Mouse (Mus musculus) CH12.LX (cell line): ENCODE data around the gene Runx2. TPM values are rescaled to one million over a fixed set of nuclear protein-coding genes. Genes with fewer than 3 reads are reported as not detected.

Experiments
- DNase-seq: peaks from one replicate; pipeline ENCODE4 v3.0.0-alpha.2; 2013; ENCODE audit errors: extremely low read depth
- H3K27ac ChIP-seq: 2 replicates; pipeline ENCODE4 v1.5.1; 2012; ENCODE audit warnings: low read depth, mild to moderate bottlenecking, control low read depth, moderate library complexity; ENCODE audit not compliant: insufficient read depth
- H3K27me3 ChIP-seq: replicated peaks from 2 replicates; pipeline ENCODE3; 2012; ENCODE audit warnings: inconsistent platforms
- H3K36me3 ChIP-seq, 2 experiments: replicated peaks in 1 of 2; 2 replicates each; pipeline versions ENCODE3 to v1.6.1; 2012; ENCODE audit warnings: inconsistent platforms in 1 of 2, low read length in 1 of 2, mild to moderate bottlenecking in 1 of 2, mixed read lengths in 1 of 2, moderate library complexity in 1 of 2; ENCODE audit not compliant: control insufficient read depth in 1 of 2, insufficient read depth in 1 of 2
- H3K4me1 ChIP-seq, 2 experiments: 2 replicates each; pipeline ENCODE4 v1.6.1; 2012; ENCODE audit warnings: inconsistent platforms in 1 of 2, moderate library complexity in 1 of 2; ENCODE audit not compliant: insufficient read depth in 2 of 2, control insufficient read depth in 1 of 2
- H3K4me2 ChIP-seq: 2 replicates; pipeline ENCODE4 v1.6.1; 2012; ENCODE audit warnings: low read depth, mild to moderate bottlenecking, control low read depth; ENCODE audit not compliant: poor library complexity, insufficient read depth, severe bottlenecking
- H3K4me3 ChIP-seq, 3 experiments: fragments of 150-350 bp in 1 of 3; sonication (generic) in 1 of 3; replicated peaks in 1 of 3; 2 replicates each; pipeline versions ENCODE3 to v1.5.1; 2011 to 2012; ENCODE audit warnings: low read depth in 2 of 3, low read length in 2 of 3, mild to moderate bottlenecking in 2 of 3, moderate library complexity in 2 of 3, control low read depth in 1 of 3, improper control_type of control experiment in 1 of 3, inconsistent platforms in 1 of 3, mixed read lengths in 1 of 3; ENCODE audit not compliant: poor library complexity in 1 of 3
- H3K79me2 ChIP-seq: replicated peaks from 2 replicates; pipeline ENCODE4 v1.6.1; 2012; ENCODE audit warnings: mild to moderate bottlenecking, moderate library complexity; ENCODE audit not compliant: control insufficient read depth, poor library complexity, insufficient read depth, severe bottlenecking; ENCODE audit errors: extremely low read depth
- H3K9ac ChIP-seq: 2 replicates; pipeline ENCODE4 v1.6.1; 2012; ENCODE audit warnings: low read depth, mild to moderate bottlenecking, control low read depth, moderate library complexity; ENCODE audit not compliant: insufficient read depth
- H3K9me3 ChIP-seq: replicated peaks from 2 replicates; pipeline ENCODE3; 2012; ENCODE audit warnings: low read length, inconsistent platforms, mixed read lengths
- BHLHE40 ChIP-seq: IDR thresholded peaks from 2 replicates; pipeline ENCODE4 v1.6.1; 2011; ENCODE audit warnings: mild to moderate bottlenecking, low read depth, low read length, improper control_type of control experiment
- CHD1 ChIP-seq: IDR thresholded peaks from 2 replicates; pipeline ENCODE4 v1.6.1; 2012; ENCODE audit warnings: low read depth, low read length, improper control_type of control experiment, inconsistent platforms
- CHD2 ChIP-seq: IDR thresholded peaks from 2 replicates; pipeline ENCODE4 v1.6.1; 2011; ENCODE audit warnings: low read length, improper control_type of control experiment
- E2F4 ChIP-seq: IDR thresholded peaks from 2 replicates; pipeline ENCODE4 v1.6.1; 2011; ENCODE audit warnings: low read depth, low read length, improper control_type of control experiment; ENCODE audit not compliant: insufficient replicate concordance
- ETS1 ChIP-seq: conservative IDR thresholded peaks from 2 replicates; pipeline ENCODE4 v1.6.1; 2012; ENCODE audit warnings: low read depth, mild to moderate bottlenecking, inconsistent platforms, low read length, improper control_type of control experiment, moderate library complexity
- GABPA ChIP-seq: IDR thresholded peaks from 2 replicates; pipeline ENCODE4 v1.6.1; 2012; ENCODE audit warnings: low read depth, low read length, improper control_type of control experiment, inconsistent platforms; ENCODE audit not compliant: insufficient replicate concordance
- HCFC1 ChIP-seq: IDR thresholded peaks from 2 replicates; pipeline ENCODE4 v1.6.1; 2012; ENCODE audit warnings: low read depth, mild to moderate bottlenecking, inconsistent platforms, low read length, improper control_type of control experiment
- JUN ChIP-seq: IDR thresholded peaks from 2 replicates; pipeline ENCODE4 v1.6.1; 2011; ENCODE audit warnings: low read depth, mild to moderate bottlenecking, low read length, improper control_type of control experiment, moderate library complexity; ENCODE audit not compliant: insufficient read depth
- KAT2A ChIP-seq: IDR thresholded peaks from 2 replicates; pipeline ENCODE4 v1.6.1; 2012; ENCODE audit warnings: low read length, improper control_type of control experiment, inconsistent platforms; ENCODE audit not compliant: insufficient replicate concordance
- MAFK ChIP-seq: IDR thresholded peaks from 2 replicates; pipeline ENCODE4 v1.6.1; 2011; ENCODE audit warnings: low read length, improper control_type of control experiment; ENCODE audit not compliant: insufficient replicate concordance
- MAZ ChIP-seq: IDR thresholded peaks from 2 replicates; pipeline ENCODE4 v1.6.1; 2012; ENCODE audit warnings: low read depth, mild to moderate bottlenecking, inconsistent platforms, low read length, improper control_type of control experiment, moderate library complexity
- MXI1 ChIP-seq: IDR thresholded peaks from 2 replicates; pipeline ENCODE4 v1.6.1; 2011; ENCODE audit warnings: mild to moderate bottlenecking, low read depth, low read length, improper control_type of control experiment
- MYC ChIP-seq: IDR thresholded peaks from 2 replicates; pipeline ENCODE4 v1.6.1; 2011; ENCODE audit warnings: low read depth, mild to moderate bottlenecking, improper control_type of control experiment, low read length
- NELFE ChIP-seq: IDR thresholded peaks from 2 replicates; pipeline ENCODE4 v1.6.1; 2011; ENCODE audit warnings: low read depth, low read length, improper control_type of control experiment
- NRF1 ChIP-seq: IDR thresholded peaks from 2 replicates; pipeline ENCODE4 v1.6.1; 2014; ENCODE audit warnings: low read depth, mild to moderate bottlenecking, inconsistent platforms, low read length, improper control_type of control experiment, moderate library complexity
- POLR2A ChIP-seq: IDR thresholded peaks from 2 replicates; pipeline ENCODE4 v1.6.1; 2011; ENCODE audit warnings: low read depth, mild to moderate bottlenecking, improper control_type of control experiment, low read length
- RAD21 ChIP-seq: IDR thresholded peaks from 2 replicates; pipeline ENCODE4 v1.6.1; 2011; ENCODE audit warnings: low read depth, mild to moderate bottlenecking, low read length, improper control_type of control experiment, moderate library complexity
- SIN3A ChIP-seq: IDR thresholded peaks from 2 replicates; pipeline ENCODE4 v1.6.1; 2012; ENCODE audit warnings: low read length, improper control_type of control experiment, inconsistent platforms
- SMC3 ChIP-seq: IDR thresholded peaks from 2 replicates; pipeline ENCODE4 v1.6.1; 2011; ENCODE audit warnings: low read depth, low read length, improper control_type of control experiment
- TBP ChIP-seq: conservative IDR thresholded peaks from 2 replicates; pipeline ENCODE4 v1.6.1; 2011; ENCODE audit warnings: low read depth, low read length, improper control_type of control experiment
- USF1 ChIP-seq: IDR thresholded peaks from 2 replicates; pipeline ENCODE4 v1.6.1; 2014; ENCODE audit warnings: low read depth, mild to moderate bottlenecking, inconsistent platforms, low read length, improper control_type of control experiment
- USF2 ChIP-seq: conservative IDR thresholded peaks from 2 replicates; pipeline ENCODE4 v1.6.1; 2011; ENCODE audit warnings: low read depth, low read length, improper control_type of control experiment
- ZC3H11A ChIP-seq: IDR thresholded peaks from 2 replicates; pipeline ENCODE4 v1.6.1; 2012; ENCODE audit warnings: low read depth, mild to moderate bottlenecking, inconsistent platforms, low read length, improper control_type of control experiment
- ZNF384 ChIP-seq: IDR thresholded peaks from 2 replicates; pipeline ENCODE4 v1.6.1; 2012; ENCODE audit warnings: low read depth, low read length, improper control_type of control experiment, inconsistent platforms
- dilution Hi-C: fragments of 300-500 bp; cut with MboI; formaldehyde crosslinking; loops from 2 replicates; pipeline ENCODE4 v1.14.3; 2020; ENCODE audit warnings: low sequenced_read_pairs; ENCODE audit not compliant: extremely low pct_unique_long_range_greater_than_20kb, extremely low pct_ligation_motif_present
- in situ Hi-C: fragments of 300-500 bp; cut with MboI; formaldehyde crosslinking; loops from 3 replicates; pipeline ENCODE4 v1.14.3; 2019; ENCODE audit warnings: low sequenced_read_pairs, low pct_ligation_motif_present, low pct_unique_long_range_greater_than_20kb, mixed read lengths
- polyA plus RNA-seq: library from polyadenylated mRNA; unstranded; fragments of >175 nt; gene quantifications from 2 replicates; pipeline ENCODE4 v1.2.1, GENCODE M21; 2012; ENCODE audit warnings: low read depth; ENCODE audit not compliant: insufficient read length
- total RNA-seq, 2 experiments: library from RNA; depleted of rRNA; stranded (reverse); fragments of 300-350 nt in 1 of 2; fragments of >200 nt in 1 of 2; gene quantifications; 2 replicates each; pipeline ENCODE4 v1.2.3; 2012 to 2014

Gene Runx2
- total and polyA plus RNA-seq, 3 experiments, result 0.70 to 1.4 (median 1.1) TPM

GRCm38 (mm10) chr17:44842184-44842583 is 27.6 kb upstream of the Runx2 start:
- Histone ChIP-seq H3K36me3 (peaks cover 0 to 5% of the 10 kb centered on the region in 2 experiments), H3K4me1 (no peaks in the 10 kb centered on the region), H3K9ac (no peak overlapping the region), H3K4me3 (no peak overlapping the region), H3K27ac (no peak overlapping the region), H3K9me3 (no peaks in the 10 kb centered on the region)
- in situ Hi-C loops, result no loop called here
- TF ChIP-seq USF1 (no peak), MAFK (no peak), E2F4 (no peak), ZC3H11A (no peak), CHD2 (no peak), JUN (no peak), KAT2A (no peak), MXI1 (no peak), MYC (no peak), CHD1 (no peak), BHLHE40 (no peak), HCFC1 (no peak), ETS1 (no peak), POLR2A (no peak), MAZ (no peak)
- TF ChIP-seq, all 38 proteins: peak for 0
- dilution Hi-C loops, result no loop called here
- Histone ChIP-seq H3K27me3 (no peaks in the 10 kb centered on the region), H3K4me2 (no peak overlapping the region), H3K79me2 (no peaks in the 10 kb centered on the region)
- DNase-seq, result no peak

GRCm38 (mm10) chr17:44831201-44831600 is 16.6 kb upstream of the Runx2 start:
- Histone ChIP-seq H3K4me3 (no peak overlapping the region), H3K27ac (no peak overlapping the region), H3K4me2 (no peak overlapping the region), H3K9me3 (no peaks in the 10 kb centered on the region), H3K36me3 (peaks cover 0 to 4% of the 10 kb centered on the region in 2 experiments), H3K4me1 (peaks cover 5 to 7% of the 10 kb centered on the region in 2 experiments; a peak in 3 of 4 replicates), H3K9ac (no peak overlapping the region), H3K27me3 (no peaks in the 10 kb centered on the region), H3K79me2 (no peaks in the 10 kb centered on the region)
- TF ChIP-seq POLR2A, result no peak
- no peak for TF ChIP-seq NELFE
- no peak for TF ChIP-seq ZNF384
- no peak for TF ChIP-seq E2F4
- TF ChIP-seq RAD21, result no peak
- TF ChIP-seq TBP, result no peak
- no peak for TF ChIP-seq GABPA
- TF ChIP-seq USF2, result no peak
- no peak for TF ChIP-seq NRF1
- TF ChIP-seq MAZ, result no peak
- no peak for TF ChIP-seq SIN3A
- no peak for TF ChIP-seq SMC3
- TF ChIP-seq ETS1, result no peak
- no peak for TF ChIP-seq MXI1
- no peak for TF ChIP-seq KAT2A
- TF ChIP-seq MAFK, result no peak
- no peak for TF ChIP-seq JUN
- DNase-seq, result no peak
- dilution Hi-C loops, result no loop called here
- in situ Hi-C loops, result no loop called here
